Mouse (Mus musculus): ENCODE data around the gene Tnrc18. TPM values are rescaled to one million over a fixed set of nuclear protein-coding genes. Genes with fewer than 3 reads are reported as not detected.
A peak's percentile ranks its signal among the peaks of the same experiment; 100 is the strongest.

Tnrc18 gene
- polyA plus RNA-seq, 1 experiment from 2014 or later = 61.2 TPM

DNA sequence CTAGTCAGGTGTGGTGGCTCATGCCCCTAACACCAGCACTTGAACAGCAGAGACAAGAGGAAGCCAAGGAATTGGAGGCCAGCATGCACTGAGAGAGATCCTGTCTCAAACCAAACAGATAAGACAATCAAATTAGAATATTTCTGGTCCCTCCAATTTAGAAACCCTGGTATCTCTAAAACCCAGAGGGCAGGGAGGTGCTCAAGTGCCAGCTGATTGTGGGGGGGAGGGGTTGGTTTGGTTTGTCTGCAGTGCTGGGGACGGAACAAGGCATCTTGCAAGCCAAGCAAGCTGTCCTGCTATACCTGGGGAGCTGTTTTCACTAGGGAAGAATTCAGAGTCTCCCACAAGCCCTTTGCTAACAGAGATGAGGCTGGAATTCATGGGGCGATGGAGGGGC lies 15.5 kb downstream of the Tnrc18 start:
- peaks cover 76% of the 10 kb centered on the region for H3K36me3 ChIP-seq
- no peak overlapping the region for H3K27ac ChIP-seq
- H3K4me1 ChIP-seq (replicated peaks) = peaks cover 62% of the 10 kb centered on the region
- no peak overlapping the region for H3K4me2 ChIP-seq
- H3K27me3 ChIP-seq = no peaks in the 10 kb centered on the region
- WGBS = 75% methylated on average over 2 of the region's 2 CpGs
- no peaks in the 10 kb centered on the region for H3K9me3 ChIP-seq
- H3K4me3 ChIP-seq (replicated peaks) = no peak overlapping the region
- ATAC-seq (ENCODE audit: insufficient number of reproducible peaks, insufficient read depth, low FRiP score, low TSS enrichment, low read depth) = no peak
- H3K9ac ChIP-seq (replicated peaks) = no peak overlapping the region

DNA sequence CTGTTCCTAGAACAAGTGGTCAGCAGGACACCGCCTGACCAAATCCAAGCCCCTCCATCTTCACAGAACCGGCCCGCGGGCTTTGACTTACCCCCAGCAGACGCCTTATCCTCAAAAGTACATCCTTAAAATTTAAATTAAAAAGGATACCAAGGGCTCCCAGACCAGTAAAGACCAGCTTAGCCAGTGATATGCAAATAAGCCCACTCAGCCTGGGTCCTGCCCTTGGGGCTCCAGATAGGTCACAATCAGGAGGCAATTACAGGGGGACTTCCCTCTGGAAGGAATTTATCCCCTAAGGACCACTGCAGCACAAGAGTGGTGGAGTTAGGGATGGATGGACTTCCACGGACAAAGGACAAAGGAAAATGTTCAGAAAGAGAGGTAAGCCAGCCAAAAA lies 16.8 kb downstream of the Tnrc18 start:
- WGBS = 33% methylated on average over 6 of the region's 6 CpGs
- H3K27me3 ChIP-seq = no peaks in the 10 kb centered on the region
- peaks cover 68% of the 10 kb centered on the region for H3K36me3 ChIP-seq
- no peak for ATAC-seq (ENCODE audit: insufficient number of reproducible peaks, insufficient read depth, low FRiP score, low TSS enrichment, low read depth)
- no peak overlapping the region; the same call in 1 of the 2 replicates for H3K4me2 ChIP-seq
- H3K4me3 ChIP-seq (replicated peaks) = no peak overlapping the region
- H3K27ac ChIP-seq = no peak overlapping the region
- no peak overlapping the region for H3K9ac ChIP-seq (replicated peaks)
- H3K4me1 ChIP-seq (replicated peaks) = peaks cover 62% of the 10 kb centered on the region
- no peaks in the 10 kb centered on the region for H3K9me3 ChIP-seq

DNA sequence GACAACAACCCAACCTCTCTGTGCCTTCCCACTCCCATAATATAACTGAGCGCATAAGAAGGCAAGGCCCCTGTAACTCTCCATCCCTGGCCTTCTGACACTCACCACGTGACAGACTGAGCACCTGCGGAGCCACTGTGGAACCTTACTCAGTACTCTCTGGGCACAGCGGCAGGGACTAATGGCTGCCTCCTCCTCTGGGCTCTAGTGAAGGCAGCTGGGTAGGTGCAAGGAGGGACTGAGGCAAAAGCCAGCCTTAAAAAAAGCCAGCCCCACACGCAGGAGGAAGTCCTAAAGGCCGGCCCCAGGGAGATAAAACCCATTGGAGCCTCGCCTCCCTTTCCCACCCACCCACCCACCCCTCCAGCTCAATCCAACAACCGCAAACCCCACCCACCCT lies 17.3 kb downstream of the Tnrc18 start:
- 25% methylated on average over 7 of the region's 8 CpGs for whole genome bisulfite sequencing
- Histone ChIP-seq H3K27ac (no peak overlapping the region), H3K4me3 (replicated peaks) (no peak overlapping the region), H3K36me3 (peaks cover 68% of the 10 kb centered on the region), H3K9ac (replicated peaks) (no peak overlapping the region), H3K4me2 (no peak overlapping the region), H3K4me1 (replicated peaks) (peaks cover 60% of the 10 kb centered on the region), H3K9me3 (no peaks in the 10 kb centered on the region), H3K27me3 (no peaks in the 10 kb centered on the region)
- ATAC-seq (ENCODE audit: insufficient number of reproducible peaks, insufficient read depth, low FRiP score, low TSS enrichment, low read depth) = no peak

DNA sequence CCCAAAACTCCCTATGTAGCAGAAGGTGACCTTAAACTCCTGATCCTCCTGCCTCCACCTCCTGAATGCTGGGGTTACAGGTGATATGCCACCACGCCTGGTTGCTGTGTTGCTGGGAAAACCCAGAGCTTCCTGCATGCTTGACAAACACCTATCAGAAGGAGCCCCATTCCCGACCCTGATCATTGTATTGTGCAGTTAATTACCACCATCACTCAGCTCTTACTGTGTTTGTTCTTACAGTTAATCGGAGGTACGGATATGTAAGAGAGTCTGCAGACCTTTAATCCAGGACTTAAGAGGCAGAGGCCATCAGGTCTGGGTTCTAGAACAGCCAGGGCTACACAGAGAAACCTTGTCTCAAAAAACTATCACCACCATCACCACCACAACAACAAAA lies 18.2 kb downstream of the Tnrc18 start:
- 77% methylated on average over 4 of the region's 4 CpGs for WGBS
- H3K4me3 ChIP-seq (replicated peaks) = no peak overlapping the region
- no peaks in the 10 kb centered on the region for H3K9me3 ChIP-seq
- H3K9ac ChIP-seq (replicated peaks) = no peak overlapping the region
- no peaks in the 10 kb centered on the region for H3K27me3 ChIP-seq
- H3K4me2 ChIP-seq = no peak overlapping the region
- peaks cover 68% of the 10 kb centered on the region for H3K36me3 ChIP-seq
- no peak for ATAC-seq (ENCODE audit: insufficient number of reproducible peaks, insufficient read depth, low FRiP score, low TSS enrichment, low read depth)
- H3K4me1 ChIP-seq (replicated peaks) = peaks cover 67% of the 10 kb centered on the region
- 0 out of 2 replicates have a peak overlapping the region, but pooled peaks have one; percentile 29 for H3K27ac ChIP-seq

DNA sequence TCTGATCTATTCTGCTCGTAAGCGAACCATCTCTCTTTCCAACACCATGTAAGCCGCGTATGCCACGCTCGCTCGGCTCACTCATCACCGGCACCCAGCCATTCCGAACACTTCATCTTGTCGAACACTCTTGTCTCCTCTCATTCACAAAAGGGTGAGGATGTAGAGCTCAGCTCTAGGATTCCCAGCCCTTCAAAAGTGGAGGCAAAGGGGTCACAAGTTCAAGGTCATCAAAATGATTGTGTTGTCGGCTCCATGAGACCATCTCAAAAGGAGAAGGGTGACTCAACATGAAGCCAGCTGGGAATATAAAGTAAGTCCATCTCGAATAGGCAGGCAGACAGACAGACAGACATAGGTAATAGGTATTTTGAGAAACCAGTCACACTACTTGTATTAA lies 19.3 kb downstream of the Tnrc18 start:
- Histone ChIP-seq H3K4me2 (no peak overlapping the region), H3K9ac (replicated peaks) (no peak overlapping the region), H3K4me1 (replicated peaks) (peaks cover 62% of the 10 kb centered on the region), H3K4me3 (replicated peaks) (no peak overlapping the region), H3K27me3 (no peaks in the 10 kb centered on the region), H3K27ac (no peak overlapping the region), H3K36me3 (peaks cover 70% of the 10 kb centered on the region), H3K9me3 (no peaks in the 10 kb centered on the region)
- 91% methylated on average over 12 of the region's 12 CpGs for WGBS
- ATAC-seq (ENCODE audit: insufficient number of reproducible peaks, insufficient read depth, low FRiP score, low TSS enrichment, low read depth) = no peak

DNA sequence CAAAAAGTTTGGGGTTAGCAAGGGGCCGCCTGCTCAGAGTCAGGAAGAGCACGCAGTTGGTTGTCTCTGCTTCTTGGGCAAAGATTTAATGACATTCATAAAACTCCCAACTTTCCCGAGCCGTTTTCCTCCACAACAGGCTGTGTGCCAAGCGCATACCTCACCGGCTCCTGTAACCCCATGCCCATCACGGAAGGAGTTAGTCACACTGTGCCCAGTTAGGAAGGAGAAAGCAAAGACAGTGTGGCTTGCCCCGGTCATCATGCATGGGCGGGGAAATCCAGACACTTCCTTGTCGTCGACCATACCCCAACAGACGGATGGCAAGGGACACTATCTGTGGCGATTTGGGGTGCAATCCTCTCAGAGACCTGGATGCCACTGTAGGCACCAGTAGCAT lies 19.8 kb downstream of the Tnrc18 start:
- Histone ChIP-seq H3K27ac (no peak overlapping the region), H3K4me1 (replicated peaks) (peaks cover 57% of the 10 kb centered on the region), H3K4me3 (replicated peaks) (no peak overlapping the region), H3K4me2 (no peak overlapping the region), H3K9ac (replicated peaks) (no peak overlapping the region), H3K27me3 (no peaks in the 10 kb centered on the region), H3K9me3 (peaks cover 2% of the 10 kb centered on the region; the same call in 1 of the 2 replicates), H3K36me3 (peaks cover 76% of the 10 kb centered on the region)
- no peak for ATAC-seq (ENCODE audit: insufficient number of reproducible peaks, insufficient read depth, low FRiP score, low TSS enrichment, low read depth)
- WGBS = 72% methylated on average over 13 of the region's 13 CpGs

DNA sequence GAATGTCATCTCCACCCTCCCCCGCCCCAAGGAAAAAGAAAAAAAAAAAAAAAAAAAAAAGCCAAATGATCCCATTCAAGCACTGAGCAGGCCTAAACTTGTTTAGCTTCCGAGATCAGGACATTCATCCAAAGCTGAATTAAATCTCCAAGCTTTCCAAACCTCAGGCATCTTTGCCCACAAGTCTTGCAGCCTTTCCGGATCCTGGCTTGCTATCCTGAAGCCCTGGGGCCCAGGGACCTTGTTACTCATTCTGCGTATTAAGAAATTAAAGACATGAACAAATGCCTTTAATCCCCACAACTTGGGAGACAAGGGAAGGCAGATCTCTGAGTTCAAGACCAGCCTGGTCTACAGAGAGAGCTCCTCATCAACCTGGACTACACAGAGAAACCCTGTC lies 20.5 kb downstream of the Tnrc18 start:
- H3K9ac ChIP-seq (replicated peaks) = no peak overlapping the region
- no peaks in the 10 kb centered on the region for H3K27me3 ChIP-seq
- ATAC-seq (ENCODE audit: insufficient number of reproducible peaks, insufficient read depth, low FRiP score, low TSS enrichment, low read depth) = no peak
- H3K4me3 ChIP-seq (replicated peaks) = no peak overlapping the region
- peaks cover 2% of the 10 kb centered on the region; the same call in 1 of the 2 replicates for H3K9me3 ChIP-seq
- no peak overlapping the region for H3K4me2 ChIP-seq
- 87% methylated on average over 4 of the region's 4 CpGs for WGBS
- no peak overlapping the region for H3K27ac ChIP-seq
- peaks cover 81% of the 10 kb centered on the region for H3K36me3 ChIP-seq
- H3K4me1 ChIP-seq (replicated peaks) = peaks cover 51% of the 10 kb centered on the region

DNA sequence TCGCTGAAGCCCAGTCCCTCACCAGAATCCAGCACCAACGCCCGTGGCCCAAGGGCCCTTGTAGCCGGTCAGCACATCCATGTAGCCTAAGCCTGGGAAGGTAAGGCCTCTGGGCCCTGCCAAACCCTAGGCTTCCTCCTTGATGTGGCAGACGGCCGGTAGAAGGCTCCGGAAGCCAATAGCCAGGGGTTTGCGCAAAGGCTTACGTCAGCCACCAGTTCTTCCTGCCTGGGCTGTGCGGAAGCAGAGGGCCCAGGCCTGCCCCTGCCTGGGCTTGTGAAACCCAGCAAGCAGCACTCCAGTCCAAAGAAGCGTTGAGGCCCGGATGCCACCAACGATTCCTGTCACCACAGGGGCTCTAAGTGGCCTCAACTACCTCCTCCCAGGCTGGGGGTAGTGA lies 22.9 kb downstream of the Tnrc18 start:
- no peak for ATAC-seq (ENCODE audit: insufficient number of reproducible peaks, insufficient read depth, low FRiP score, low TSS enrichment, low read depth)
- peaks cover 27% of the 10 kb centered on the region for H3K4me1 ChIP-seq (replicated peaks)
- H3K9me3 ChIP-seq = peaks cover 2% of the 10 kb centered on the region; the same call in 1 of the 2 replicates
- no peaks in the 10 kb centered on the region for H3K27me3 ChIP-seq
- 87% methylated on average over 13 of the region's 13 CpGs for WGBS
- H3K4me2 ChIP-seq = no peak overlapping the region
- H3K9ac ChIP-seq (replicated peaks) = no peak overlapping the region
- H3K27ac ChIP-seq = no peak overlapping the region
- H3K4me3 ChIP-seq (replicated peaks) = no peak overlapping the region
- H3K36me3 ChIP-seq = peaks cover 83% of the 10 kb centered on the region

DNA sequence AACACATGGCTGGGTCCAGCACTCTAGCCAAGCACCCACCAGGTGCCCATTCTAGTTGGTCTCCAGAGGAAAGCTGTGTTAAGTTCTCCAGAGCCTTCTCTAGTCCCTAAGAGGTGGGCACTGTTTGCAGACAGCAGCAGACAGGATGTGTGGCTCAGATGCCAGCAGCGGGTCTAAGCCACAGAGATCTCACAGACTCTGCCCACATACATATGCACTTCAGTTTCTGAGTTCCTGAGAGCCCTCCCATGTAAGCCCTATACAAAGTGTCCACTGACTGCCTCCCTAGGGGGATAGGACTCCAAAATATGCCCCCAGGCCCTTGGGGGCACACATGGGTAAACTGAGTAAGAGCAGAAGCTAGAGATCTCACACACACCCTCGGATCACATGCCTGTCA lies 23.3 kb downstream of the Tnrc18 start:
- peaks cover 23% of the 10 kb centered on the region for H3K4me1 ChIP-seq (replicated peaks)
- H3K36me3 ChIP-seq = peaks cover 83% of the 10 kb centered on the region
- no peak overlapping the region for H3K4me3 ChIP-seq (replicated peaks)
- H3K4me2 ChIP-seq = no peak overlapping the region
- no peak overlapping the region for H3K27ac ChIP-seq
- WGBS = 93% methylated on average over 2 of the region's 2 CpGs
- no peak overlapping the region for H3K9ac ChIP-seq (replicated peaks)
- H3K9me3 ChIP-seq = peaks cover 2% of the 10 kb centered on the region; the same call in 1 of the 2 replicates
- H3K27me3 ChIP-seq = no peaks in the 10 kb centered on the region
- no peak for ATAC-seq (ENCODE audit: insufficient number of reproducible peaks, insufficient read depth, low FRiP score, low TSS enrichment, low read depth)

DNA sequence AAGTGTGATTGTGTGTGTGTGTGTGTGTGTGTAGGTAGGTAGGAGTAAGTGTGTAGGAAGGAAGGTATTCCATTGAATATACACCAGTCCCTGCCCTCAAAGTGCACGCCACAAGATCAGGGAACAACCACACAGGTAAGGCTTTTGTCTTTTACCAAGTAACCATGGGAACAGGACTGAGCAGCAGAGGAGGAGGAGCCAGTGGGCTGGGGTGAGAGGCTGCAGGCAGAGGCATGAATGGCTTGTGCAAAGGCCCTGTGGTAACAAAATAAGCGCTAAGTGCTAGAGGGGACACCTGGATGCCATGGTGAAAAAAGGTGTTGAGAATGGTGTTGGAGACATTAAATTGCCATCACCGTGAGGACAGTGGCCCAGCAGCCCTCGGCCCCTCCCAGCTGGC lies 24.9 kb downstream of the Tnrc18 start:
- Histone ChIP-seq H3K4me1 (replicated peaks) (peaks cover 10% of the 10 kb centered on the region), H3K27me3 (no peaks in the 10 kb centered on the region), H3K4me3 (replicated peaks) (no peak overlapping the region), H3K27ac (no peak overlapping the region), H3K9ac (replicated peaks) (no peak overlapping the region), H3K36me3 (peaks cover 83% of the 10 kb centered on the region), H3K4me2 (no peak overlapping the region), H3K9me3 (peaks cover 2% of the 10 kb centered on the region; the same call in 1 of the 2 replicates)
- ATAC-seq (ENCODE audit: insufficient number of reproducible peaks, insufficient read depth, low FRiP score, low TSS enrichment, low read depth) = no peak
- WGBS = 89% methylated on average over 4 of the region's 4 CpGs

DNA sequence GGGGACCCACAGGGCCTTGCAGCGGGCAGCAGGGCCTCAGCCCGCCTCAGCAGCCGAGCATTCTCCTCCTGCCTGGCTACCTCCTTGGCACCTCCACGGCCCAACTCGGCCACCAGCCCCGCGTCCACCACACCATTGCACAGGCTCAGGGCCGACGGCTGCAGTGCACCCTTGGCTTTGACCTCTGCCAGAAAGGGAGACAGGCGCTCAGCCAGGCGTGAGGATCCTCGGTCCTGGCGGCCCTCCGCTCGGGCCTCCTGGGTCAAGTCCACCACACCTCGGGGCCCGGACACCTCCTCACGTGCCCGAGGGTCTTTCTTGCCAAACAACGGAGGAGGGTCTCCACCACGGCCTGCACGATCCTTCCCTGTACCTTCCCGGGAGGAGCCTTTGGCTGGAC lies 29.2 kb downstream of the Tnrc18 start:
- H3K4me2 ChIP-seq = no peak overlapping the region
- no peaks in the 10 kb centered on the region for H3K27me3 ChIP-seq
- peaks cover 95% of the 10 kb centered on the region for H3K36me3 ChIP-seq
- H3K9me3 ChIP-seq = peaks cover 2% of the 10 kb centered on the region; the same call in 1 of the 2 replicates
- no peak for ATAC-seq (ENCODE audit: insufficient number of reproducible peaks, insufficient read depth, low FRiP score, low TSS enrichment, low read depth)
- no peaks in the 10 kb centered on the region for H3K4me1 ChIP-seq (replicated peaks)
- H3K4me3 ChIP-seq (replicated peaks) = no peak overlapping the region
- 96% methylated on average over 23 of the region's 23 CpGs for WGBS
- no peak overlapping the region for H3K9ac ChIP-seq (replicated peaks)
- H3K27ac ChIP-seq = no peak overlapping the region

DNA sequence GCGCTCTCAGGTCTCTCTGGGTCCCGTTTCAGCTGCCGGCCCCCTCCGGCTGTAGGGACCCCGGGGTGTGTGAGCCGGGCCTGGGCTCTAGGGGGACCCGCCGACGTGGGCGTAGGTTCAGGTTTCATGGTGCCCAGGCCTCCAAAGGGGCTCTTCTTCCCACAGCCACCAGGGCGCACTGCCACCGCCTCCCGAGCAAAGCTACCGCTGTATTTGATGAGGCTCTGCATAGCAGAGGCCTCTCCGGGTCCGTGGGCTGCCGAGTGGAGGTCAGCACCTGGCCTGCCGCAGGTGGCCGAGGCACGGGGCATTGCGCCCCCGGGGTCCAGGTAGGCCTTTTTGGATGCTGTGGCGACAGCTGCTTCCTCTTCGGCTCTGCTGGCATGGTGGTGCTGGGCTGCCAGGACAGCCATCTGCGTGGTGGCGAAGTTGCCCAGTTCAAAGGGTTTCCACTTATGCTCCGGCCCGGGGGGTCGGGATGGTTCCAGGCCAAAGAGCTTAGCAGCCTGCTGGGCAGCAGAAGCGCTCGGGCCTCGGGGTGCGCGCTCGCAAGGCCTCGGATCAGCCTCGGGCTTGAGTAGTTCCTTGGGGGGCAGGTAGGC lies 30.1 kb downstream of the Tnrc18 start:
- ATAC-seq (ENCODE audit: insufficient number of reproducible peaks, insufficient read depth, low FRiP score, low TSS enrichment, low read depth) = no peak
- no peak overlapping the region for H3K27ac ChIP-seq
- H3K4me1 ChIP-seq (replicated peaks) = no peaks in the 10 kb centered on the region
- H3K27me3 ChIP-seq = no peaks in the 10 kb centered on the region
- H3K4me3 ChIP-seq (replicated peaks) = no peak overlapping the region
- no peaks in the 10 kb centered on the region for H3K9me3 ChIP-seq
- 89% methylated on average over 37 of the region's 37 CpGs for WGBS
- no peak overlapping the region for H3K4me2 ChIP-seq
- peaks cover 95% of the 10 kb centered on the region for H3K36me3 ChIP-seq
- H3K9ac ChIP-seq (replicated peaks) = no peak overlapping the region
